Mouse (Mus musculus) lung, adult 18-20 months (tissue): ENCODE data around the gene Hsd17b2.

Experiments
- DNase-seq, 2 experiments: peaks; one replicate each; pipeline ENCODE4 v3.0.0; 2022; ENCODE audit warnings: mixed read lengths in 2 of 2

Gene Hsd17b2

DNA sequence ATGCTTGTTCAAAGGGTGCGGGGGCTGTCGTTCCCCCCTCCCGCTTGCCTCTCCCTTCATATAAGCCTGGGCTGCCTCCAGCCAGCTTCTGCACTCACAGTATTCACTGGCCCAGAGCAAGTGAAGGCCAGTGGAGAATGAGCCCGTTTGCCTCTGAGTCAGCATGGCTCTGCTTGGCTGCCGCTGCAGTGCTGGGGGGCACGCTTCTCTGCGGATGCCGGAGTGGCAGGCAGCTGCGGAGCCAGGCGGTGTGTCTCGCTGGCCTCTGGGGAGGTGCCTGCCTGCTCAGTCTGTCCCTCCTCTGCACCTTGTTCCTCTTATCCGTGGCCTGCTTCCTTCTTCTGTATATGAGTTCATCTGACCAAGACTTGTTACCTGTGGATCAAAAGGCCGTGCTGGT, at the start of gene Hsd17b2:
TSS of gene Hsd17b2 (plus strand) at position 46 of the 400 bp plus-strand sequence.
- no peak for DNase-seq

- DNase-seq: no peak
Observed at GRCm38 (mm10) chr8:117652318-117652717, 49.4 kb upstream of the Hsd17b2 start.

GRCm38 (mm10) chr8:117658990-117659389, 42.7 kb upstream of the Hsd17b2 start:
- no peak for DNase-seq

- no peak for DNase-seq
Observed at GRCm38 (mm10) chr8:117660358-117661031, 41.2 kb upstream of the Hsd17b2 start.

DNA sequence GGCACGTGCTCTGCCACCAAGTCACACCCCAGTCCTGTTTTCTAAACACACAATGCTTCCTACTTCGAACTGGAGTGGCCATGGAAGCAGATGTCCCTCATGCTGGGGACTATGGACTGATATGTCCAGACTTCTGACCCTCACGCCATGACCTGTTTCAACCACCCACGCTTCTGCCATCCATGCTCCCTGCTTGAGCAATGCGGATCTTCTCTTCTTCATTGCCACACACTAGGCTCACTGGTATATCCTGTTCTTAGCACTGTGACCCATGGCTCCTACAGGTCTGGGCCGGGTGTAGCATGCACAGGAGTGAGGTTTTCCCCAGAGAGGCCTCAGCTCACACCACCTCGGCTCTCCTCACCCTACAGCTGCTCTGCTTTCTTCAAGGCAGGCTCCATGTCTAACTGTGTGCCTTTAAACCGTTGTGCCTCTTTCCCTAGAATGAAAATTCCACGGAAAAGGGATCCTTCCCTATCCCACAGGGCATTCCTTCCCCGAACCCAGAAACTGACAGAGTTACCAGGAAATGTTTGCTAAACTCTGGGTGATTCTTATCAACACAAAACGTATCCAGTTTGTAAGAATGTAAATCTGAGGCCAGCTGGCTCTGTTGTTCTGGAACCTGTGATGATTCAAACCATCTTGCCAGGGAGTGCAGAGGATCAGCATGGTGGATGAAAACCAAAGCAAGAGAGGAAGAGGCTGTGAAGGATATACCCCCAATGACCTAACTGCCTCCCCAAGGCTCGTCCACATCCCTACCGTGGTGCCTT, 34.2 kb upstream of the Hsd17b2 start:
- DNase-seq: no peak

- no peak for DNase-seq
Observed at GRCm38 (mm10) chr8:117670461-117670860, 31.2 kb upstream of the Hsd17b2 start.

GRCm38 (mm10) chr8:117672558-117672957, 29.1 kb upstream of the Hsd17b2 start:
- no peak for DNase-seq

GRCm38 (mm10) chr8:117673430-117673830, 28.3 kb upstream of the Hsd17b2 start, which contains the start of gene Sdr42e1:
TSS of gene Sdr42e1 (minus strand) at chr8:117673689.
- DNase-seq: peak; percentile 45 to 60

DNA sequence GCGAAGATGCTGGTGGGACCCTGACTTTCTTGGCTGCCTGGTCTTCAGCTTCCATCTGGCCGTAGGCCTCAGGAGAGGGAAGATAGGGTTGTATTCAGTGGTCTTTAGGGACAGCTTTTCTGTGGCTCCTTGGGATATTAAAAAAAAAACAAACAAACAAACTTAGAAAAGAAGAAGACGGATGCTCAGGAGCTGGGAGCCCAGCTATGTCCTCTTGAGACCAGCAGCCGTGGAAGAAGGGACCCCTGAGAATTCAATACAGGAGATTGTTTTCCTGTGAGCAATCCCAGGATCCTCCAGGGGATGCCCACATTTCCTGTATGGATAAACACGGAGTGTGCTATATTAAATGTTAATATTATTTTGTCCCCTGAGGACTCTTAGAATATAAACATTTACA, 26.5 kb upstream of the Hsd17b2 start:
- no peak for DNase-seq

DNA sequence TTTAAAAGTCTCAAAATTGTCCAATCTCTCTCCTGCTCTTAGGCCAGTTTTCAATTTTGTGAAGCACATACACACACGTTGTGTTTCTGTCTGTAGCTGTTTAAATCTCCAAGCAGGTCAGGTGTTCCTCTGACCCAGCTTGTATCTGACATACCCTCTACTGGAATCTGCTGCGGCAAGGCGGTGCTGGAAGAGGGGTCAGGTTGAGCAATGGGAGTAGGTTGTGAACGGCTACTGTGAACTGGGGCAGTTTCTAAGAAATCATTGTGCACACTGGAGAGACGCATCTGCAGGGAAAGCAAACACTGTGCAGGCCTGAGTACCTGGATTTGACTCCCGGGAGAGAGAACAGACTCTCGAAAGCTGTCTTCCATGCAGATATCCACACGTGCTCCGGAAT, 25.2 kb upstream of the Hsd17b2 start:
- DNase-seq: no peak

DNA sequence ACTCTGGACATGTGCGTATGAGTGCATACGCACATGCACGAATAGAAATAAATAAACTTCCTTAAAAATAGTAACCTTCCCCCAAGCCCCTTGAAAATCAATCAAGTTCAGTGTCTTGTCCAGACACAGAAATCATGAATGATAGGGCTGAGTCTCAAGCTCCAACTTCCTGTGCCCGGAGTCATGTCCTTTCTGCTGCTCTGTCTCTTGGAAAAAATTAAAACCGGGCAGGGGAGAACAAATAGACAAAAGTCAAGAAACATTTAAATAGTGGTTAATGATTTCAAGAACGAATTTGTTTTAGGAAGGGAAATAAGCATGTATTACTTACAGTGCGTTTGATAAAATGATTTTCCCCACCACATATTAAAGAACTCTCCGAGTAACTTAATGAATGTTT, 24.7 kb upstream of the Hsd17b2 start:
- no peak for DNase-seq

- DNase-seq: no peak
Observed at GRCm38 (mm10) chr8:117678650-117679049, 23.1 kb upstream of the Hsd17b2 start.

DNA sequence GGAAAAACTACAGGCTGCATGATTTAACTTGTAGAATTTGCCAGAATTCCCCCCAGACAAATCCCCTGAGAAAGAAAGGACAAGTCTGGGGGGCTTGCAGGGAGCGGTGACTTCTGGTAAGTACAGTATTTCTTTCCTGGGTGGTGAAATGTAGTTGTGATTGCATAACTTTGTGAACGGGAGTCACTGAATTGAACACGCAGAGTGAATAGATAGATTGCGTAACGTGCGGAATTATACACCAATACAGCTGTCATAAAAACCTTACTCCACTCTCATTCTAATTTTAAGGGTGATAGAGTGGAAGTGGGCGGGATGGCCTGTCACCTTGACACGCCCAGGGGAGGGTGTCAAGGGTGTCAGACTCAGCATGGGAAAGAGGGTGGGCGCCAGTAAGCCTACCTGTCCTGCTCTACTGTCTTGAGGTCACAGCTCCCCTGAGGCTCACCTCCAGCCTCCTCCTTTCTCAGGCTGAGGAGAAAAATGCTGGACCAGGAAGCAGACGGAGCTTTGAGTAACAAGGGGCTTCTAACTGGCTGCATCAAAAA, 17.7 kb upstream of the Hsd17b2 start:
- DNase-seq: no peak

GRCm38 (mm10) chr8:117684504-117684903, 17.2 kb upstream of the Hsd17b2 start:
- no peak for DNase-seq

- DNase-seq: no peak
Observed at GRCm38 (mm10) chr8:117687890-117688289, 13.8 kb upstream of the Hsd17b2 start.

DNA sequence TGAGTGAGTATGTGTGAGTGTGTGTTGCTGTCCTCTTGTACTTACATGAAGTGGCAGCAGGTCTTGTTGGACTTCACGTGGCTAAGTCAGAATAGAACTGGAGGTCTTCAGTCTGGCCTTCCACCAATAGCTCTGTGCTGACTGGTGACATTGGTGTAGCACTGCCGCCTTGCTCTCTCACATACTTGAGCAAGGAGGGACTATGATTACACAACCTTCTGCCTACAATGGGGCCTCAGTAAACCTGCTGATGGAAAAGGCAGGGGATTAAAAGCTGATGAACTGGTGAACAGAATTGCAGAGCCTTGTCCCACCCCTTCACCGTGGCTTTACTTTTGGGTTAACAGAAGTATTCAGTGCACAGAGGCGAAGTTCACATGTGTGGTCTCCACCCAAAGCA, 9.6 kb upstream of the Hsd17b2 start:
- DNase-seq: no peak

DNA sequence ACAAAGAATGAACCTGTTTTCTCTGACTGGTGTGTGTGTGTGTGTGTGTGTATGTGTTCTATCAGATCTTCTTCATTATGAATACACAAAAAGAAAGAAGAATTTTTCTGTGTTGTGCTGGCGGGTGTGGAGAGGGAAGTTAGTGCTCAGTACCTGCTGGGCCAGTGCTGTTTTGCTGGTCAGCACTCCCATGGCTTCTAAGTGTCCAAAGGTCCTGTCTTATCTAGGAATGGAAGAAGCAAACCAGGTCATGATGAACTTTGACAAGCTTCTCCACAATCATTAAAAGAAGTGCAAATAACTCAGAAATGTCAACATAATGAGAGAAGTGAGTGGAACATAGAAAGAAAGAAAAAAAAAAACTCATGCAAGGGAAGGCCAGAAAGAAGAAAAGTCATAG, 6.1 kb upstream of the Hsd17b2 start:
- no peak for DNase-seq

- peak; percentile 19 to 33 for DNase-seq
Observed at GRCm38 (mm10) chr8:117697248-117697647, 4.5 kb upstream of the Hsd17b2 start.

- no peak for DNase-seq
Observed at GRCm38 (mm10) chr8:117700699-117701098, 1.0 kb upstream of the Hsd17b2 start.

GRCm38 (mm10) chr8:117701246-117701645, 458 bp upstream of the Hsd17b2 start:
- no peak for DNase-seq

- peak in 1 of 2 experiments; percentile 14 for DNase-seq
Observed at GRCm38 (mm10) chr8:117702701-117703100, 997 bp downstream of the Hsd17b2 start.

GRCm38 (mm10) chr8:117706141-117706540, 4.4 kb downstream of the Hsd17b2 start:
- DNase-seq: no peak

- DNase-seq: no peak
Observed at GRCm38 (mm10) chr8:117712226-117712625, 10.5 kb downstream of the Hsd17b2 start.

GRCm38 (mm10) chr8:117714604-117715003, 12.9 kb downstream of the Hsd17b2 start:
- peak; percentile 64 to 75 for DNase-seq
